Mouse (Mus musculus) ES-CJ7 (cell line): ENCODE measurements at regions not wholly inside any gene's neighbourhood (a gene's known extent, or its start where the extent isn't known, plus 50 kb on each side); places are given as distances from the start of the nearest gene placed in this dataset.

Experiments used
- DNase-seq: peaks from one replicate; pipeline ENCODE4 v3.0.0; 2011; ENCODE audit warnings: low read depth, low spot score

- DNase-seq: peak; percentile 18
Observed at GRCm38 (mm10) chr7:125393228-125393627, 51.2 kb upstream of the Kdm8 start.

GRCm38 (mm10) chr7:125393654-125394346 is 50.7 kb upstream of the Kdm8 start:
- peak; percentile 97 for DNase-seq
